ENCODE assay signal across 11 mouse cellular contexts in genomic region chr7:99126057-99126456, GRCm38 (mm10). TPM values are rescaled to one million over a fixed set of nuclear protein-coding genes. Genes with fewer than 3 reads are reported as not detected.
A peak's percentile ranks its signal among the peaks of the same experiment; 100 is the strongest.
DNase-seq lines count a peak whose midpoint lies in the region; ATAC-seq lines count a peak whose summit lies in the region.
"Had no signal": no experiment of that assay in that cellular context is flagged by ENCODE, and none has a peak within 500 bp of the region (broad histone marks: within the 10 kb centered on the region; RNA-seq: fewer than 3 reads in every experiment).

No protein-coding gene starts in this region.

- no peak overlapping the region for H3K4me3 ChIP-seq in intestine, embryonic 15.5 days (replicated peaks)
- H3K4me3 ChIP-seq in intestine, embryonic 16.5 days (ENCODE audit: low read length), result no peak overlapping the region
- H3K4me3 ChIP-seq in embryonic facial prominence, embryonic 15.5 days (replicated peaks), result no peak overlapping the region
- no peak overlapping the region for H3K4me3 ChIP-seq in heart, embryonic 11.5 days (ENCODE audit: low read depth, low read length)
- H3K4me3 ChIP-seq: liver, embryonic 13.5 days; neural tube, embryonic 15.5 days had no signal

- peaks cover 48% of the 10 kb centered on the region for H3K4me1 ChIP-seq in intestine, embryonic 15.5 days (replicated peaks)
- H3K4me1 ChIP-seq in intestine, embryonic 16.5 days (ENCODE audit: control insufficient read depth, insufficient read depth, low read length), result peaks cover 40% of the 10 kb centered on the region
- peaks cover 27% of the 10 kb centered on the region for H3K4me1 ChIP-seq in embryonic facial prominence, embryonic 15.5 days
- peaks cover 34% of the 10 kb centered on the region for H3K4me1 ChIP-seq in heart, embryonic 11.5 days (ENCODE audit: control insufficient read depth, insufficient read depth, low read length)

- no peak for ATAC-seq in intestine, embryonic 15.5 days
- ATAC-seq in intestine, embryonic 16.5 days, result no peak
- ATAC-seq in embryonic facial prominence, embryonic 15.5 days (ENCODE audit: insufficient number of reproducible peaks, low FRiP score, low TSS enrichment, low read depth), result no peak
- no peak for ATAC-seq in heart, embryonic 11.5 days (replicated peaks; ENCODE audit: insufficient number of reproducible peaks, low FRiP score, low TSS enrichment)
- ATAC-seq in activated CD4-positive, CD25-positive, alpha-beta regulatory T cell, adult 4 months, result no peak

- DNase-seq in lung, postnatal 10 days, result peak; percentile 70
- DNase-seq in c-Kit-positive CD71-positive TER-119-positive erythroid progenitor cells, embryonic 14.5 days (ENCODE audit: low spot score), result no peak
- DNase-seq: liver, embryonic 13.5 days; midbrain, embryonic 14.5 days; right cerebral cortex, postnatal 25 days had no signal

- no peaks in the 10 kb centered on the region for H3K27me3 ChIP-seq in intestine, embryonic 15.5 days (replicated peaks)
- H3K27me3 ChIP-seq in intestine, embryonic 16.5 days (replicated peaks; ENCODE audit: control insufficient read depth, insufficient read depth, low read length), result no peaks in the 10 kb centered on the region
- H3K27me3 ChIP-seq in embryonic facial prominence, embryonic 15.5 days, result no peaks in the 10 kb centered on the region
- no peaks in the 10 kb centered on the region for H3K27me3 ChIP-seq in heart, embryonic 11.5 days (ENCODE audit: control insufficient read depth, insufficient read depth, low read length)
- H3K27me3 ChIP-seq: liver, embryonic 13.5 days; neural tube, embryonic 15.5 days had no signal

- no peak overlapping the region for H3K9ac ChIP-seq in intestine, embryonic 15.5 days
- no peak overlapping the region for H3K9ac ChIP-seq in intestine, embryonic 16.5 days (ENCODE audit: low read depth, low read length)
- no peak overlapping the region for H3K9ac ChIP-seq in embryonic facial prominence, embryonic 15.5 days
- H3K9ac ChIP-seq in heart, embryonic 11.5 days (ENCODE audit: low read depth, low read length), result no peak overlapping the region
- H3K9ac ChIP-seq: liver, embryonic 13.5 days; neural tube, embryonic 15.5 days had no signal

- H3K9me3 ChIP-seq in intestine, embryonic 15.5 days, result no peaks in the 10 kb centered on the region
- H3K9me3 ChIP-seq in intestine, embryonic 16.5 days (ENCODE audit: control insufficient read depth, low read length), result no peaks in the 10 kb centered on the region
- H3K9me3 ChIP-seq in embryonic facial prominence, embryonic 15.5 days (replicated peaks), result no peaks in the 10 kb centered on the region
- H3K9me3 ChIP-seq in heart, embryonic 11.5 days (replicated peaks; ENCODE audit: control insufficient read depth, low read length), result peaks cover 6% of the 10 kb centered on the region
- H3K9me3 ChIP-seq: neural tube, embryonic 15.5 days had no signal

- H3K36me3 ChIP-seq in intestine, embryonic 15.5 days, result no peaks in the 10 kb centered on the region
- H3K36me3 ChIP-seq in intestine, embryonic 16.5 days (ENCODE audit: control insufficient read depth, insufficient read depth, low read length), result no peaks in the 10 kb centered on the region; the same call in 1 of the 2 replicates
- H3K36me3 ChIP-seq in embryonic facial prominence, embryonic 15.5 days, result no peaks in the 10 kb centered on the region
- peaks cover 3% of the 10 kb centered on the region; the same call in 1 of the 2 replicates for H3K36me3 ChIP-seq in heart, embryonic 11.5 days (ENCODE audit: control insufficient read depth, insufficient read depth, low read length)
- H3K36me3 ChIP-seq: neural tube, embryonic 15.5 days had no signal

- H3K4me2 ChIP-seq in intestine, embryonic 15.5 days (replicated peaks), result no peak overlapping the region
- no peak overlapping the region for H3K4me2 ChIP-seq in intestine, embryonic 16.5 days (ENCODE audit: low read depth, low read length)
- H3K4me2 ChIP-seq in embryonic facial prominence, embryonic 15.5 days (replicated peaks), result no peak overlapping the region
- peak overlapping the region; percentile 6 for H3K4me2 ChIP-seq in heart, embryonic 11.5 days
- H3K4me2 ChIP-seq: liver, embryonic 13.5 days; neural tube, embryonic 15.5 days had no signal

- WGBS in intestine, embryonic 15.5 days, result 60% methylated on average over 8 of the region's 8 CpGs
- 67% methylated on average over 8 of the region's 8 CpGs for WGBS in intestine, embryonic 16.5 days
- 40% methylated on average over 8 of the region's 8 CpGs for WGBS in embryonic facial prominence, embryonic 15.5 days
- 51% methylated on average over 8 of the region's 8 CpGs for WGBS in heart, embryonic 11.5 days (ENCODE audit: insufficient replicate concordance)

- peak overlapping the region; percentile 59 for H3K27ac ChIP-seq in intestine, embryonic 15.5 days
- no peak overlapping the region for H3K27ac ChIP-seq in intestine, embryonic 16.5 days (ENCODE audit: low read length)
- H3K27ac ChIP-seq in embryonic facial prominence, embryonic 15.5 days (replicated peaks), result 0 out of 2 replicates have a peak overlapping the region, but pooled peaks have one; percentile 41
- H3K27ac ChIP-seq in heart, embryonic 11.5 days (ENCODE audit: low read depth, low read length), result peak overlapping the region; percentile 71; the same call in 1 of the 2 replicates
- H3K27ac ChIP-seq: liver, embryonic 13.5 days; neural tube, embryonic 15.5 days had no signal

RNA-seq across cellular contexts. Expression of gene Uvrag, which starts 14.9 kb away (rescaled TPM):
- 20.5 and 20.9 TPM in 2 replicates for polyA plus RNA-seq in intestine, embryonic 15.5 days (2015; fragmentation: Nextera tagmentation; extraction: Ambion mirVana)
- polyA plus RNA-seq in intestine, embryonic 16.5 days (2015; fragmentation: Nextera tagmentation; extraction: Ambion mirVana), result 17.4 and 18.3 TPM in 2 replicates
- 17.3 and 18.9 TPM in 2 replicates for polyA plus RNA-seq in embryonic facial prominence, embryonic 15.5 days (2015; fragmentation: Nextera tagmentation; extraction: Ambion mirVana)
- 14.5 and 16.7 TPM in 2 replicates for polyA plus RNA-seq in heart, embryonic 11.5 days (2014; fragmentation: Nextera tagmentation; extraction: Ambion mirVana)
- 1 to 10 TPM; 6.7 to 8.9 TPM for polyA plus RNA-seq in activated CD4-positive, CD25-positive, alpha-beta regulatory T cell, adult 4 months (2017; shearing (Covaris generic))

RNA-seq across cellular contexts. Expression of gene Dgat2, which starts 56.5 kb away (rescaled TPM):
- 176 and 204 TPM in 2 replicates for polyA plus RNA-seq in intestine, embryonic 15.5 days (2015; fragmentation: Nextera tagmentation; extraction: Ambion mirVana)
- 325 and 488 TPM in 2 replicates for polyA plus RNA-seq in intestine, embryonic 16.5 days (2015; fragmentation: Nextera tagmentation; extraction: Ambion mirVana)
- polyA plus RNA-seq in embryonic facial prominence, embryonic 15.5 days (2015; fragmentation: Nextera tagmentation; extraction: Ambion mirVana), result 81.8 and 98.5 TPM in 2 replicates
- 8.4 and 8.7 TPM in 2 replicates for polyA plus RNA-seq in heart, embryonic 11.5 days (2014; fragmentation: Nextera tagmentation; extraction: Ambion mirVana)
- polyA plus RNA-seq in activated CD4-positive, CD25-positive, alpha-beta regulatory T cell, adult 4 months (2017; shearing (Covaris generic)), result 1 to 10 TPM; 1.0 to 1.3 TPM
